Mouse (Mus musculus) cerebellum, adult 11-12 months (tissue): ENCODE results near the gene Med18.
"Not testable (repeated sequence)": the region's sequence is repeated elsewhere in the genome, so short reads cannot be mapped to it uniquely, and the experiment has no call there.

Experiments used
- DNase-seq: peaks from one replicate; pipeline ENCODE4 v3.0.0; 2022

The Med18 gene

DNA sequence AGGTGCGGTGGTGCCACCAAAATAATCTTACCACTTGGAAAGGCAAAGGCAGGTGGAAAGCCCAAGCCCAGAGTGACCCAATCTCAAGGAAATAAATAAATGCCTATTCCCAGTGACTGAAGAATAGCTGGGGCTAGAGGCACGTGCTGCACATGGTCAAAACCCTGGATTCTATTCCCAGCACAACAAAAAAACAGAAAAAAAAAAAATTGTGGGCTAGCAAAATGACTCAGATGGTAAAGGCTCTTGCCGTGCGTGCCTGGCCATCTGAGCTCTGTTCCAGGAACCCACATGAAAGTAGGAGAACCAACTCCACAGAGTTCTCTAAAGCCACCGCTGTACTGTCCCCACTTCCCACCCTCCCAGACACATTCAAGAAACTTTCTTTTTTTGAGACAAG is 43.2 kb downstream of the Med18 start:
- no peak for DNase-seq

GRCm38 (mm10) chr4:132415966-132416365 is 47.8 kb downstream of the Med18 start:
- no peak for DNase-seq

DNA sequence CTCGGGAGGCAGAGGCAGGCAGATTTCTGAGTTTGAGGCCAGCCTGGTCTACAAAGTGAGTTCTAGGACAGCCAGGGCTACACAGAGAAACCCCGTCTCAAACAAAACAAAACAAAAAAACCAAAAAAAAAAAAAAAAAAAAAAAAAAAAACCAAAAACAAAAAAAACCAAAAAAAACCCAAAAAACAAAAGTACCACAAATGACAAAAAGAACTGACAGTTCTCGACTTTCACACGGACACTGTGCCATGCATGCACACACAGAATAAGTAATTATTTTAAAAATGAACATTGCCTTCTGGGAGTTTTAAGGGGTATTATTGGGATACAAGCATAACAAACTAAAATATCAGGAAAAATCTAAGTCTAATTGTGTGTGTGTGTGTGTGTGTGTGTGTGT is 50.5 kb downstream of the Med18 start:
- DNase-seq = not testable (repeated sequence)

DNA sequence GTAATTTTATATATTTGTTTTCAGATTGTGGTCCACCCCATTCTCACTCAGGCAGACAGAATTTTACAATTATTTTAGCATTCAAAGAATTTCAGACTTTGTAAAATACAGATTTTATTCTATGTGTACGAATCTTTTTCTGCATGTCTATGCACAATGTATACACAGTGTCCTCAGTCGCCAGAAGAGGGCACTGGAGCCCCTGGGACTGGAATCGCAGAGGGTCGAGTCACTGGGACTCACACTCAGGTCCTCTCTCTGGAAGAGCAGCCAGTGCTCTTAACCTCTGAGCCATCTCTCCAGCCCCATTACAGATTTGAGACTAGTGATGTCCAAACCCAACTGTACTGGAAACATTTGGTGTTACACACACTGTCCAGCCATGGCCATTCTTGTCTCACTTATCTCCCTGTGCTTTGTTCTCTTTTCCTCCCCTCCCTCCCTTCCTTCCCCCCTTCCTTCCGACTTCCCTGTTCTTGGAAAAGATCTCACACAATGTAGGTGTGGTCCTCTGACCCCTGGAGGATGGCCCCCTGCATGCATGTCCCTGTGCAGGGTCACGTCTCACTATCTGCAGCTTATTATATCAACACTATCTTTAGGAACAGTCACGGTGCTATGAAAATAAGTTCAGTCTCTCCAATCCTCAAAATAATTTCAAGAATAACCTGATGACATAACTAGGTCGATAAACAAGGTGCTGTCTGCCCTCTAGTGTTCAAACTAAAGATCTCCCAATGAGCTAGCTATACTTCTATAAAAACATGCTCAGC is 52.2 kb downstream of the Med18 start:
- no peak for DNase-seq

- DNase-seq = no peak
Observed at GRCm38 (mm10) chr4:132409587-132410229, 54.0 kb downstream of the Med18 start.
